Mouse (Mus musculus): ENCODE data around the gene Ywhag.

The Ywhag gene

GRCm38 (mm10) chr5:135911633-135912220 lies 22.7 kb downstream of the Ywhag start:
- DNase-seq (ENCODE audit: low spot score), result no peak

DNA sequence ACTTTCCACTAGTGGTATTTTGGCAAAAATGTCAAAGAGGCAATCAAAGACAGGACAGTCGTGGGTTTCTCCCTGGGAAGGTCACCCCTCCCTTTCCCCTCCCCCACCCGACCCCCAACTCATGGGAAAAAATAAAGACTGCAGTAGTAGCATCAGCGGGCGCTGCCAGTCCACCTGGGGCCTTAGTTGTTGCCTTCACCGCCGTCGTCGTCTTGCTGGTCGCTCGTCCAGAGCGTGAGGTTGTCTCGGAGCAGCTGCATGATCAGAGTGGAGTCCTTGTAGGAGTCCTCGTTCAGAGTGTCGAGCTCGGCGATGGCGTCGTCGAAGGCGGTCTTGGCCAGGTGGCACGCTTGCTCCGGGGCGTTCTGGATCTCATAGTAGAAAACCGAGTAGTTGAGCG lies 23.6 kb downstream of the Ywhag start:
- no peak for DNase-seq (ENCODE audit: low spot score)

DNA sequence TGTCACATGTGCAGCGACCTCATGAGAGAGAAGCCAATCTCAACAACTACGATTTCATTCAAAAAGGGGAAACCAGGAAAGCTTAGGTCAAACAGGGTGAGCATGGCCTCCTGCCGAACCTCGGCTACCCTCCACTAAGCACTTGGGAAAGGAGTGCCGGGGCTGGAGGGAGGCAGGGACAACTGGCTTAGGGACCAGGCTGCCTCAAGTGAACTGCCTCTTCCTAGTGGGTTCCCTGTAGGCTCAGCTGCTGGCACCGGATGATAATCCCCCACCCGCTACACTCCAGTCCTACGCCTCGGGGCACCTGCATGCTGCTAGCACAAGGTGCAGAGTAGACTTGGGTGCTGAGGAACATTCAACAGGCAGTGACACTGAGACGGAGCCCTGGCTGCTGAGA lies 24.8 kb downstream of the Ywhag start:
- DNase-seq (ENCODE audit: low spot score), result no peak

GRCm38 (mm10) chr5:135908989-135909388 lies 25.4 kb downstream of the Ywhag start:
- DNase-seq (ENCODE audit: low spot score), result no peak

GRCm38 (mm10) chr5:135908185-135908584 lies 26.2 kb downstream of the Ywhag start:
- no peak for DNase-seq (ENCODE audit: low spot score)

GRCm38 (mm10) chr5:135907256-135907655 lies 27.2 kb downstream of the Ywhag start:
- DNase-seq (ENCODE audit: low spot score), result no peak

GRCm38 (mm10) chr5:135906846-135907245 lies 27.6 kb downstream of the Ywhag start:
- no peak for DNase-seq (ENCODE audit: low spot score)

GRCm38 (mm10) chr5:135905320-135906225 lies 28.8 kb downstream of the Ywhag start:
- DNase-seq (ENCODE audit: low spot score), result no peak

DNA sequence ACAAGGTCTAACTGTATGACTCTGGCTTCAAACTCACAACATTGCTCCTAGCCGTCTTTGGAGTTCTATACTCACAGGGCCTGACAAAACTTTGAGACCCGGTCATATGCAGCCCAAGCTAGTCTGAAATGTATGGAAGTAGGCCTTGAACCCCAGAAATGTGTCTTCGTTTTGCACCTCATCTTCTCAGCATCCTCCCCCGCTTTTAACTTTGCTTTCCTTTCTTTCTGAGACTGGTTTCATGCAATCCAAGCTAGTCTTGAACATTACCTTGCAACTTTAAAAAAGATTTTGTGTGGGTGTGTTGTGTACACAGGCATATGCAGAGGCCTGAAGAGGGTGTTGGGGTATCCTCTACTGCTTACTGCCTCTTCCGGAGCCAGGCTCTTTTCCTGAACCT lies 30.2 kb downstream of the Ywhag start:
- no peak for DNase-seq (ENCODE audit: low spot score)

GRCm38 (mm10) chr5:135903551-135904151 lies 30.8 kb downstream of the Ywhag start:
- DNase-seq (ENCODE audit: low spot score), result peak; percentile 94

GRCm38 (mm10) chr5:135903058-135903457 lies 31.4 kb downstream of the Ywhag start:
- no peak for DNase-seq (ENCODE audit: low spot score)

DNA sequence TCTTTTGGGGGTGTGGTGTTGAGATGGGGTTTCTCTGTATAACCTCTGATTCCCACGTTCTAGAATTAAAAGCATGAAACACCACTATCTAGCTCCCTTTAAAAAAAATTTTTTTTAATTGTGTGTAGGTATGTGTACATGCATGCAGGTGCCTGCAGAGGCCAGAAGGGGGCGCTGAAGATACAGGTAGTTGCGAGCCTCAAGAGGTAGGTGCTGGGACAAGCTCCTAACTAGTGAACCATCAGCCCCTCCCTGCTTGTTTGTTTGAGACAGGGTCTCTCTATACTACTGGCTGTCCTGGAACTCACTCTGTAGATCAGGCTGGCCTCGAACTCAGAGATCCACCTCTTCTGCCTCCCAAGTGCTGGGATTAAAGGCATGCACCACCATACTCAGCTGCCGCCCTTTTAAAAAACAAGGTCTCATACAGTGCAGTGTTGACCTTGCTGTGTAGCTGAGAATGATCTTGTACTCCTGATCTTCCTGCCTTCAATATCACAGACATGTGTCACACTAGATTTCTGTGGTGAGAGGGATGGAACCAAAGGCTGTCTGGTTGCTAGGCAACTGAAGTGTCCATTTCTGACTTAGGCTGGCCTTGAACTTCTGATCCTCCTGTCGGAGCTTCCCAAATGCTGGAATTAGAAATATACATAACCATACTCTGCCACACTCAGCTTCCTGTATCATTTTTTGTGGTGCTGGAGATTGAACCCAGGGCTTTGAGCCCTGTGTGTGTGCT lies 32.9 kb downstream of the Ywhag start:
- DNase-seq (ENCODE audit: low spot score), result no peak

- DNase-seq (ENCODE audit: low spot score), result no peak
Measured at GRCm38 (mm10) chr5:135900701-135901100, 33.7 kb downstream of the Ywhag start.

GRCm38 (mm10) chr5:135899833-135900232 lies 34.6 kb downstream of the Ywhag start:
- DNase-seq (ENCODE audit: low spot score), result no peak

DNA sequence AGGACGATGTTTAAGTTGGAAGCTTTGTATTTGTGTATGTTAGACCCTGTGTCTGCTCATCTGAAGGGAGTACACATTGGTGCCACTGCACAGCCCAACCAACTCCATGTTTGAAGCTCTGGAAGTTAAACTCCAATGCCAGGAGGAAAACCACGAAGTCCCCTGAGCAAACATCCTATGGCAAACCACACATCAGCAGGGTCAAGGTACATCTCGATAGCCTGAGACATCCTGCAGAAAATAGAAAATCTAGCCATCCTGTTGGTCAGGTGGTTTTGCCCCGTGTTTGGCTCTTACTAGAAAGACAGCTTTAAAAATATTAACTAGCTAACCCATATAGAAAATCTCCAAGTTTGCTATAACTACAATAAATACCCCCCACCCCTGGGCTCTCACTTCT lies 35.4 kb downstream of the Ywhag start:
- no peak for DNase-seq (ENCODE audit: low spot score)

DNA sequence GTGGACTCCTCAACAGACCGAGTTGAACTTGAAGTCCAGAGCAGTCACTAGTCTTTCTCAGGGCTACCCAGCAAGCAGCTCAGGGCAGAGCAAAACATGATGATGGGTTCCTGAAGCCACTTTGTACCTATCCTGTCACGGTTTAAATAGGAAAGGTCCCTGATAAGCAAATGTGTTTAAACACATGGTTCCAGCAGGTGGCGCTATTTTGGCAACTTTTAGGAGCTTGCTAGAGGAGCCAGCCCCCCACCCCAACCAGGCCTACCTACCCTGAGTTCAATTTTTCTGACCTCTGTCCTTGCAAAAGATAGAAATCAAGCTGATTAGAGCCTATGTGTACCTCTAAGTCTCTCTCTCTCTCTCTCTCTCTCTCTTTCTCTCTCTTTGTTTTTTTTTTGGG lies 36.4 kb downstream of the Ywhag start:
- no peak for DNase-seq (ENCODE audit: low spot score)

DNA sequence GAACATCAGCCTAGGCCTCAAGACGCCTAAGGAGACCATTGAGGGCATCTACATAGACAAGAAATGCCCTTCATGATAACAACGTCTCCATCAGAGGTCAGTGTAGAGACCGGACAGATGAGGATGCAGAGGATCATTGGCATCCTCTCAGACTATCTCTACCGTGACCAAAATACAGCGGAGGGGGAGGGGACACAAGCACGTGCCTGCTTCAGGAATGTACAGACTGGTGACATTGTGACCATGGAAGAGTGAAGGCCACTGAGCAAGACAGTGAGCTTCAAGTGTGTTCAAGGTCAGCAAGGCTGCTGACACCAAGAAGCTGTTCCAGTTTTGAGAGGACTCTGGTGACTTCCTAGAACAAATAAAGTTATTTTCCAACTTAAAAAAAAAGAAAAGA lies 39.5 kb downstream of the Ywhag start:
- no peak for DNase-seq (ENCODE audit: low spot score)

GRCm38 (mm10) chr5:135892589-135893351 lies 41.6 kb downstream of the Ywhag start:
- DNase-seq (ENCODE audit: low spot score), result no peak

DNA sequence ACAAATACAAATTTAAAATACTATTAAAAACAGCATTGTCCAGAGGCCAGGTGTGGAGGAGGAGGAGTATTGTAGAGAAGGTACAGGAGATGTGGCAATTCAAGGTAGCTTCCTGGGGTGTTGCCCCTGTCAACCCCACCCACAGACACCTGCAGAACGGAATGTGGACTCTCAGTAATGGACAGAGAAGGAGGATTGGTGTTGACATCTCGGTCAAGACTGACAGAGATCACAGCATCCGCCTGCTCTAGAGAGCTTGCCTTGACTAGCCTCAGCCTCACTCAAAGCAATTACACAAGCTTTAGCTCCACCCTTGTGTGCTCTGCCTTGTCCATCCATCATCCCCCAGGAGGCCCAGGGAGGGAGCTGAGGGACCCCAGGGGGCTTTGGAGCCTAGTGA lies 43.5 kb downstream of the Ywhag start:
- no peak for DNase-seq (ENCODE audit: low spot score)

- no peak for DNase-seq (ENCODE audit: low spot score)
Measured at GRCm38 (mm10) chr5:135890323-135890722, 44.1 kb downstream of the Ywhag start.

GRCm38 (mm10) chr5:135888405-135889215 lies 45.8 kb downstream of the Ywhag start:
- no peak for DNase-seq (ENCODE audit: low spot score)
